Mouse (Mus musculus): Measurements from ENCODE around the gene Gcgr. TPM values are rescaled to one million over a fixed set of nuclear protein-coding genes. Genes with fewer than 3 reads are reported as not detected.

Gcgr gene
- 1 to 10 TPM; 1.7 to 2.4 TPM for total RNA-seq (2021)
- long read RNA-seq, experiment 1, partial matches to known transcripts: 0 of 5 reads
- long read RNA-seq, experiment 1, other reads (novel, unspliced or antisense): 1 of 5 reads
- long read RNA-seq, experiment 2, partial matches to known transcripts: 1 of 2 reads
- long read RNA-seq, experiment 2, other reads (novel, unspliced or antisense): 0 of 2 reads

DNA sequence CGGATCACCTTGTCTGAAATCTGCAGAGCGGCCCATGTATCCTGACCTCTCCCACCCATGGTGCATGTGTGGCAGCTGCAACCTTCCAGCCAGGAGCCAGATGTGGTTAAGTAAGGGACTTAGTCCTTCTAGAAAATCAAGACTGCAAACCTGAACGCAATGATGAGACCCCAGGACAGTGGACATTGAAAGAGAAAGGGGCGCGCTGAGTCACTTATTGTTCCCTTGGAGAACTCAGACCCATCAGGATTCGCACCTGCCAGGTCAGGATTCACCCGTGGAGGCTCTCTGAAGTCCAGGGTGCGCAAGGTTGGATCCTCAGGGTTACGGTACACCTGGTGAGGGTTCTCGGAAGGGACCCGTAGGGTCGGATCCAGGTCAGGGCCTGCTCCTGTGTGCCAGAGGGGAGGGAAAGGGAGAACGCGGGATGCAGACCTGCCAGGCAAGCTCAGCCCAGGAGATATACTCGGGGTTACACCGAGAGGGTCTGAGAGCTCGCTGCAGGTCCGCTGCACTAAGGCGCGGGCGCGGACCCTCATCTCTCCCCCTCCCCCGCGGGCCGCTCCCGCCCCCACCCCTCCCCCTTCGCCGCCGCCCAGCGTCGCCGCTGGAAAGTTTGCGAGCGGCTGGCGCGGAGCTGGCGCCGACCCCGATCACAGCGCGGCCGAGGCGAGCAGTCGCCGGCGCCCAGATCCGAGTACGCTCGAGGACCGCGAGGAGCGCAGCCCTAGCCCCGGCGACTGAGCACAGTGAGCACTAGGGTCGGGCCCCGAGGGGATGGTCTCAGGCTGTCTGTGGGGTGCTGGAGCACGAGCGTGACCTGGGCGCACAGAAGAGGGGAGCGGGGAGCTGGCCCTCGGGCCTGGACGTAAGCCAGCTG, at the start of gene Gcgr:
Gene Gcgr, plus strand, starts transcription at position 615 of the 880 bp plus-strand sequence.
- intact Hi-C loops (cut with DNase I): no loop called here

DNA sequence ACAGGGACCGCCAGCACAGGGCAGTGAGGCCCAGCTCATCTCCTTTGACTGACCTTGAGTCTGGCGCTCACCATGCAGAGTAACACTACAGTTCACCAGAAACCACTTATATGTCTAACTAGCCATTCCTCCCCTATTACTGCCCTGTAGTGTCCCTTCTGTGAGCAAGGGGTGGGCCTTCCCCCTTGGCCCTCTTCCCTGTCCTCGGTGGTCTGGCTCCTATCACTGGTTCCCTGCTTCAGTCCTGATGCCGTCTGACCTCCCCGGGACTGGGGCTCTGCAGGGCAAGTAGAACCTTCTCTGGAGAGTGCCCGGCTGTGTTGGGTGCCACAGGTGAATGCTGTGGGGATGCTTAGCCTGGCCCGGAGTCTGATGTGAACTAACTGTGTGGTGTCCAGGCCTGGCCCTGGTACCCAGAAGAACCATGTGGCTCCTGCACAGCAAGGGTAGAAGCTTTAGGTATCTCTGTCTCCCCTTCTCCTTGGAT, 47.0 kb upstream of the Gcgr start:
- DNase-seq: no peak
- intact Hi-C loops (cut with DNase I): no loop called here

More for the DNA sequence above, at the start of gene Gcgr:
- peak; percentile 34 to 47 for DNase-seq

DNA sequence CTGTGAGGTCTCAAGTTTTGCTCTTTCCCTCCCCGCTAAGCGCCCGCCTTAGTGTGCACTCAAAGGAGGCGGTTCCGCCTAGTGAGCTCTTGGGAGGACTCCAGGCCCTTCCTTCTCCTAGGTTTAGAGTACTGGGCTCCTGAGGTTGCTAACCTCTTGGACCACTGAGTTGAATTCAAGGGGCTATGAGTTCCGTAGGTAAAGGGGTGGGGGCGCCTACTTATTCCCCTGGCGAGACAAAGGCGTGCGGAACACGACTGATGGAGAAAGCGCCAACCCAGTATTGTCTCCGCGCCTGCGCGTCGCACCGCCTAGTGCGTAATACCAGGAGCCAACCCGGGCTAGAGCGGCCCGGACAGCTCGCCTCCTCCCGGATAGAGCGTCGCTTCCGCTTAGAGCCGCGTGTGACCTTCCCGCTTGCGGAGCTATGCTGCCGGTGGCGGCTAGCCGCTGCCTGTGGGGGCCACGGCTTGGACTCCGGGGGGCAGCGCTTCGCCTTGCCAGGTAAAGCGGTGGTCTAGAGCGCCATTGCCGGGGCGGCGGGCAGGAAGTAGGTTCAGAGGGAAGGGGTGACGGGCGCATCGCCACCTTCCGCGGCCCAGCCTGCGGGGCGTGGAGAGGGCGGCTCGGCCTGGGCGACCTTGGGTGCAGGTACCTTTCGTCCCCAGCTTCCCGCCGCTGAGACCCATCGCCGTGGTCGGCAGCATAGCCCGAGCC, 46.1 kb upstream of the Gcgr start, which contains the start of gene Mrpl12:
Gene Mrpl12, plus strand, starts transcription at position 349 of the 717 bp plus-strand sequence.
- intact Hi-C loops (cut with DNase I): no loop called here
- peak; percentile 90 for DNase-seq

DNA sequence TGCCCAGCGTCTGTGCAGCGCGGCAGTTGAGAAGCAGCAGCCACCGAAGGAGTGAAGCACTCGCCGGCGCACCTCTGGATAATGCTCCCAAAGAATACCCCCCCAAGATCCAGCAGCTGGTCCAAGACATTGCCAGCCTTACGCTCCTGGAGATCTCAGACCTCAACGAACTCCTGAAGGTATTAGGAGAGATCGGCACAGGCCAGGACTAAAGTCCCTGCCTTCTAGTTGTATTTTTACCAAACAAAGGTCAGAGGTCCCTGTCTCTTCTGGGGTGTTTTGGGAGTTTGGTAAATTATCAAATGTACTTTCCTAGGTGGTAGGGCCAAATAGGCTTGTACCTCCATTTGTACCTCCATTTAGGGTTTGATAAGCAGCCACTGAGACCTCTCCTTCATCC, 45.2 kb upstream of the Gcgr start:
- DNase-seq: no peak
- intact Hi-C loops (cut with DNase I): loop anchor here (5.0 kb wide), 1 partner anchor 227 kb away; the partner anchor contains the start of genes Cenpx and Lrrc45

DNA sequence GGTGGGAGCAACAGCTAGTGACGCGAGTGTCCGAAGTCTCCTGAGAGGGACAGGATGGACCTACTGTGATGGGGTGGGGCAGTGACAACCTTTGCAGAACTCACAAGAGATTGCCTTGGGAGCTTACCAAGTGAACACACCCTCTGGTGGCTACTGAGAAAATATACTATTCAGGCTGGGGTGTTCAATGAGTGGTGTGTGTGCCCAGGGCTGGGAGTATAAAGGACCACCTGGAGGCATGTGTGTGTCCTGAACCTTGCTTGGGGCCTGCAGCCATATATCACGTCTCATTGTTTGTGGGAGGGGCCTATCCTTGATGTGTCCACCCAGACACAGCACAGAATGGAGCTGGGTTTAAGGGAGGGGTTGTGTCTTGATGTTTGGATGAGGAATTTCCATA, 42.0 kb upstream of the Gcgr start:
- DNase-seq: no peak
- intact Hi-C loops (cut with DNase I): loop anchor here (5.0 kb wide), 1 partner anchor 224 kb away; the partner anchor contains the start of genes Cenpx and Lrrc45

DNA sequence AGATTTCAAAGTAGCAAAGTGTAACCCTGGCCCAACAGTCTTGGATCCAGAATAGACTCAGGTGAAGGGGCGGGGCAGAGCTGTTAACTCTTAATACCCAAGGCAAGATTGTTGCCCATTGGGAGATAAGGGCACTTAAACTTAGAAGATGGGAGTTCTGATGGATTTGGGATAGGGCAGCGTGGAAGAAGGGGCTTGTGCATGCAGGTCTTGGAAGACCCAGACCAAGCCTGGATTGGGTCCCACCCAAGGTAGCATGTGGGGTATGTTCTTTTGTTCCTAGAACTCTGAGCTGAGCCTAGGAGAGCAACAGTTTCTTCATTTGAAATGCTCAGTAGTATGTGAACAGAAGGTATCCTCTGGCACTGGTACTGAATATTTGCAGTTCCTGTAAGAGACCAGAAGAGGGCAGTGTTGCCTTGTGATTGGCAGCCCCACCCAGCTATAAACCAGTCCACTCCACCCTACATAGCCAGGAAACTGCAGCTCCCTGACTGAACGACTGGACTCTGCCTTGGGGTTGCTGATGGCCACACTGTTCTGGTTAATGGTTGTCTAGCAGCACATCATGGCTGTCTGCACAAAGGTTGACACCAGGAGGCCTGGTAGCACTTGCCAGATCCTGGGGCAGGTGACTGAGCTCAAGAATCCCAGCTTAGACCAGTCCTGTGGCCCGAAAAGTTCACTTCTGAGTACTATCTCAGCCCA, 41.3 kb upstream of the Gcgr start:
- DNase-seq: peak; percentile 62 to 73
- intact Hi-C loops (cut with DNase I): loop anchor here (1.0 to 5.0 kb wide), 2 partner anchors 123 to 223 kb away; partner anchors contain the start of genes Cenpx and Lrrc45

DNA sequence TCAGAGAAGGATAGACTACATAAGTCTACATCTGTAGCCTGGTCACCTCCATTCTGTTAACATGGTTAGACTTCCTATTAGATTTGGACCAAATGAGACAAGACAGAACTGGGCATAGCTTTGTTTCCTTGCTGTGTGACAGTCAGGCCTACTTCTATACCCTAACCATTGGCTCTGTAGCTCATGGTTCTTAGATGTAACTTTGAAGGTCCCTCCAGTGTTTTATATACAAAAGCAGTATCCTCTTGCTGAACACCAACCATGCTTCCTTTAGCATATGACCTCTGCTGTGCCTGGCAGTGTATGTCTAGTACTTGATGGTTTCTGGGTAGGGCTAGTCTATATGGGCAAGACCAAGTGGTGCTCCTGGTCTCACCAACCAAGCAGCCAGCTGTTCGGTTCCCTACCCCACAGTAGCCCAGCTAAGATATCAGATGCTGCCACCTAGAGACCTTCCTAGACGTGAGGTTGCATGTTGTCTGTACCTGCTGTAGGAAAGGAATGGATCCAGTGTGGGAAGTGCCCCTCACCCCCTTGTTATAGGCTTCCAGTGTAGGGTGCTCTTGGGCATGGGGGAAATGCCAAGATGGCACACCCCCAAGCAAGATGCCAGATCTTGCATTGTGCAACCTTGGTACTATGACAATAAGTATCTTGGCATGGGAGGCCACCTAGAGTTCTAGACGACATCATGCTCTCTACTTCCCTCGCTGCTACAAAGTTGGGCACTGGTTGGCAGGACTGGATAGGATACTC, 40.0 kb upstream of the Gcgr start:
- no peak for DNase-seq
- intact Hi-C loops (cut with DNase I): loop anchor here (2.0 kb wide), 1 partner anchor 20 kb away; no protein-coding TSS in a partner anchor

DNA sequence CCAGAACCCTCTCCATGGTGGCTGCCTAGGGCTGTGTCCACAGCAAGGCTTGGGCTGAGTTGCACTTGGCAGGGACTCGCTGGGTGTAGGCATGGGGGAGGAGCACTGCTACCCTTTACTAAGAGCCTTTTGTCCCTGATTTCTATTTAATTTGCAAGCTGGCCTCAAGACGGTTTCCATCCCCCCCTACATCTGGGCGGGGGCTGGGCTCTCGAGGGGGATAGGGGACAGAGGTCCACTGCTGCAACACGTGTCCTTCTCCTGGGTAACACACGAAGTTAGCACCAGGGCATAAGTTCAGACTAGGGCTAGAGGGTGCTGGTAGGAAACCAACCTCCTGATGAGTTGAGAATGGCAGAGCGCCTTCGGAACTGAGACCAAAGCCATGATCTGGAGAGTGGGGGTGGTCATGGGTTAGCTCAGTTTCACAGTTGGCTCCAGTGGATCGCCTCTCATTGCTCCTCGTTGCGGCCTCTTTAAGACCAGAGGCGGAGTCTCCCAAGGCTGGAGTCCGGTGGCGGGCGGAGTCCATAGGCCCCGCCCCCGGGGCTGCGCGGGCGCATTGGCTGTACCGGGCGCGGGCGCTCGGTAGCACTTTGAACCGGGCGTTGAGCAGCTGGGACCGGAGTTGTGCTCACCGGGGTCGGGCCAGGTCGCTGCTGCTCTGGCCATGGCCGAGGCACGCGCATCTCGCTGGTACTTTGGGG, 39.0 kb upstream of the Gcgr start, which contains the start of gene Slc25a10:
Gene Slc25a10, plus strand, starts transcription at position 524 of the 707 bp plus-strand sequence.
- intact Hi-C loops (cut with DNase I): loop anchor here (2.0 kb wide), 1 partner anchor 19 kb away; no protein-coding TSS in a partner anchor
- peak; percentile 92 to 93 for DNase-seq

DNA sequence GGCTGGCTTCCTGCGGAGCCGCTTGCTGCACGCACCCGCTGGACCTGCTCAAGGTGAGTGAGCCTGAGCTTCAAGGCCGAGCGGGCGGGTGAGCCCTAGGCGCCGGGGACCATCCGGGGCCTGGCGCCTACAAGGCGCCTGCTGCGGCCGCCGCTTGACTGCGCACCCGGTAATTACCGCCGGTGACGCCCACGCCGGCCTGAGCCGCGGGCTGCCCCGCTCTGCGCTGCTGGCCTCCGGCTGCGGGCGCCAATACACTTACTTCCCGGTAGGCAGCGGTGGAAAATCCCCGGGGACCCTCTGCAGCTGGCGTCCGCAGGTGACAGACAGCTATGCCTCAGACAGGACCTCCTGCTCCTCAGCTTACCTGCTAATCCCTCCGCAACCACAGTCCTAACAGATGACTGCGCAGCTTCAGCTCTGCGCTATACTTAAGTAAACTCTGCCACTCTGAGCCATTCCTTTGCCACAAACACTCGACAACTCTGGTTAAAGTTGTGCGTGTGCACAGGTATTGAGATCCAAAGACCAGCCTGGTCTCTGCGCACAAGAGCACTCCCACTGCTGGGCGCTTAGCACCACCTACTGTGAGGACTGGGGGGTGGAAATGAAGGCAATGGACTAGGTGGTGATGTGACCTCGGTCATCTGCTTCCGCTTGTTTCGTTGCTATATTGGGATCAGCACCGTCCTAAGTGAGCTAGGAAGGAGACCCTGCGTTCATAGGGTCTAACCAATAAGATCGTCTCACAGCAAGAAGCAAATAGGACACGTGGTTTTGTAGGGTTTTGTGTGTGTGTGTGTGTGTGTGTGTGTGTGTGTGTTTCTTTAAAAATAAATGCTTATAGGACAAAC, 38.2 kb upstream of the Gcgr start:
- intact Hi-C loops (cut with DNase I): no loop called here
- DNase-seq: peak; percentile 49

DNA sequence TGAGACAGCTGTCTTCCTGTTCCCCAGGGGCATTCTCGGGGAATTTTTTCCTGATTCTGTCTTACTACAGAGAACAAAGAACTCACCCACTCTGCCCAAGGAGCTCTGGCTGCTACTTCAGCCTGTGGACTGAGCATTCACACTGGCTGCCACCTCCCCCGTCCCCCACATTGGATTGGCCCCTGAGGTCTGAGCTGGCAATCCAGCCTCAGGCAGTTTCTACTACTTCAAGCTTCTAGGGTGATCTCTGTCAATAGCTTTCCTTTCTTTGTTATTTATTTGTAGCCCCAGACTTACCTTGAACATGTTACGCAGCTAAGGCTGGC, 37.7 kb upstream of the Gcgr start:
- intact Hi-C loops (cut with DNase I): no loop called here
- DNase-seq: no peak

DNA sequence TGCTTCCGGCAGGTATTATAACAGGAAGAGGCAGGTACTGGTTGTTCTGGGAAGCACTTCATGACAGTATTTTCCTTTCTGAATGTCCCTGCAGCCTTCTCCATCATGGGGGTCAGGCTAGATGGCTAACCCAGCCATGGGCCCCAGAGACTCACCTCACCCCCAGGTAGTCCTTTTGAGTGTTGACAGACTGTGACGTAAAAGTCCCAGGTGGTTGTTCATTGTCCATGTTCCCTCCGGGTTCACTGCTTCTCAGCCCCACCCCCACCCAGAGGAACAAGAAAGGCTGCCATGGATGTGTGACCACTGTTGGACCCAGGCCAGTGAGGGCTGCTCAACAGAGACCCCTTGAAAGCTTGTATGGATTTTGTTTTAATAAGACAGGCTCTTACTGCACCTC, 37.1 kb upstream of the Gcgr start:
- intact Hi-C loops (cut with DNase I): no loop called here

DNA sequence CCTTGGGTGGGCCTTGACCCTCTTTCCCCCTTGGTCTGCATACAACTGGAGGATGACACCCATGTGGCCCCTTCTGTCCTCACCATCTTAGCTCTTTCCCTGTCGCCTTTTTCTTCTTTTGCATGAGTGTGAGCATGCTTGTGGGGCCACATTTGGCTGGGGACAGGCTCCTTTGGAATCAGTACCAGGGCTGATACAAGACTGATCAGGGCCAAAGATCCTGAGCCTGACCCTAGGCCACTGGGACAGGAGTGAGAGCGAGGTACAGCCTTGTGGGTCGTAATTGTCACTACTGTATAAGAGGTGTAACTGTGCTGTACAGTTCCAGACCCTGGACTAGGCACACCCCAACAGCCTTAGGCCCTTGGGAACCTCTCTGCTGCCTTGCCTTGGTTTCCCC, 36.6 kb upstream of the Gcgr start:
- no peak for DNase-seq
- intact Hi-C loops (cut with DNase I): no loop called here

More for the DNA sequence above, 37.1 kb upstream of the Gcgr start:
- DNase-seq: no peak

DNA sequence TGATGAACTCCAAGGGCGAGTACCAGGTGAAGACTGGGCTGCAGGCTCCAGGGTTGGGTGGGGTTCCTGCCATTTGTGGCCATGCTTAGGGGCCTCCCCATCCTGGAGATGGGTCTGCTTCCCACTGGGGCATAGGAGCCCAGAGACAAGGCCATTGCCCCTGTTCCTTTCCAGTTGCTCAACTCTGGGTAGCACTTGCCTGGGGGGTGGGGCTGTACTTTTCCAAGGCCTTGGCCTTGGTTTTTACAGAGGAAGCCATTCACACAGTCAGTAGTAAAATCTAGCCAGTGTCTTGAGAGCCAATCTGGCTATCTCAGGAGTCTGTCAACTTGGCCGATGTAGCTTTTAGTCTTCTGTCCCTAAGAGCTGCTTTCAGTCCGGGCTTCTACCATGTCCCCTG, 33.1 kb upstream of the Gcgr start:
- no peak for DNase-seq
- intact Hi-C loops (cut with DNase I): no loop called here

DNA sequence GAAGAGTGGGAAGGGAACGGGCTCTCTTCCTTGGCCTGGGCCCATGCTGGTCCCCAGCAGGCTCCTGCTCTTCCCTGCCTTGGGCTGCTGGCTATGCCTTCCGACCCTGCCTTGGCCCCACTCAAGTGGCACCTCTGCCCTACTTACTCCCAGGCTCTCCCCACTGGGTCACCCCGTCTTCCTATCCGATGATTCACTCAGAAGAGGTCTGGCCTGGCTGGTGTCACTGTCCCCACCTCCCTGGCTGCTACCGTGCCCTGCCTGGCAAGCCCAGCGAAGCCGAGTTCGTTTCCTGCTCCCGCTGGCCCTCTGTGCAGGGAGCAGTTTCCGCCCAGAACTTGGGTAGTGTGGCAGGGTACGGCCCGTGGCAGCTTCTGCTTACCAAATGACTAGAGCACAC, 32.3 kb upstream of the Gcgr start:
- intact Hi-C loops (cut with DNase I): no loop called here
- no peak for DNase-seq

DNA sequence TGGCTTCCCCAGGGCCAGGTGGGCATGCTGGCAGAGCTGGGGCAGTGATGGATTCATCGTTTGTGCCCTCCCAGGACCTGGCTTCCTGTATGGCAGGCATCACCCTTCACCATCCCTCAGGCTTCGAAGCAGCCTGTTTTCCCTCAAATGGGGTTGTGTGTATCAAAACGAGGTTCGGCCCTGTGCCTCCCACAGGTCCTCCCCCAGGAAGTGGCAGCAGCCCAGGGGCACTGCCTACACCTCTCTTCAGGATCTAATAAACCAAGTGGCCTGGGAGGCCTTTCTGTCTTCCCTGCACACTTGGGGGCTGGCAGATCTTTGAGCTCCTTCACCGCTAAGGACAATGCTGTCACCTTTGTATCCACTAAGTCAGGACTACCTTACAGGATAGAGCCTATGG, 31.6 kb upstream of the Gcgr start:
- intact Hi-C loops (cut with DNase I): no loop called here

DNA sequence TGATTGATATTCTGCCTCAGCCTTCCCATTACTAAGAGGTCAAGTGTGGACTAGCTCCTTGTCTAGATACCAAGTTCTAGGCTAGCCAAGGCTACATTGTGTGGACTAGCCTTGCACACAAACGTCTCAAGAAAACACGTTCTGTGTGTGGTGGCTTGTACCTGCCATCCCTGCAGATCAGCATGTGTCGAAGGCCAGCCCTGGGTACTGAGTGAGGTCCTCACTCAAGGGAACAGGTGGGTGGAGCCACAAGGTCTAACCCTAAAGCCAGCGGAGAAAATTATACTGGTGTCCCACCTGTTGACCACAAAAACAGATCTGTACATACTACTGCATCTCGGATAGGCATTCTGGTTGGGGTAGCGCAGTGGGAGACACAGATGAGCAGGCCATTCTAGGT, 30.6 kb upstream of the Gcgr start:
- intact Hi-C loops (cut with DNase I): no loop called here
- no peak for DNase-seq

More for the DNA sequence above, 31.6 kb upstream of the Gcgr start:
- DNase-seq: no peak

DNA sequence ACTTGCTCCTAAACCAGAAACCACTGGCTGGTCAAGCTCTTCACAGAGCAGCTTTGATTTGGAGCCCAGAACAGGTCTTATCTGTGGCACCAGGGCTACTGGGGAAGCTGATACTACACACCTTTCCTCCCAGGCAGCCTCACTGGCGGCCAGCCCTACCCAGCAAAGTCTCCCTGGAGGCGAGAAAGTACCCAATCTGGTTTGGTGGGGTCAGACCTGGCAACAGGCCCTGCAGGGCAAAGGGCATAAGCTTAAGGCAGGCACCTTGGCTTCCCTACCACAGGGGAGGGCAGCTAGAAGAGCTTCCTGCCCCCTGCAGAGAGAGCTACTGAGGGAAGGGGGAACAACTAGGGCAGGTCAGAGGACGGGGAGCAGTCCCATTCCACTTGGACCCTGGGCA, 30.1 kb upstream of the Gcgr start:
- DNase-seq: no peak
- intact Hi-C loops (cut with DNase I): no loop called here

DNA sequence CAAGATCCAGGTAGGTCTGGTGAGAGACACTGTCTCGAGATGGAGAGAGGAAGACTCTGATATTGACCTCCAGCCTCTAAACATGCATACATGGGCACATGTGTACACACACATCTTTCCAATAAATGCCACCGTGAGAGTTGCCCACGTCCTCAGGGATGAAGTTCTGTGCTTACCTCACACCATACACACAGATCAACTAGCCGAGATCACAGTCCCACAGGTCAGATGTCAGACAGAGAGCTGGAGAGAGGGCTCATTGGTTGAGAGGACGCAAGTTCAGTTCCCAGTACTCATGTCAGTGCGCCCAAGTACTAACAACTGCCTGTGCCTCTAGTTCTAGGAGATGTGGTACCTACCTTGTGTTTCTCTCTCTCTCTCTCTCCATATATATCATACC, 29.5 kb upstream of the Gcgr start:
- intact Hi-C loops (cut with DNase I): no loop called here
- DNase-seq: no peak
